Comparison of ENCODE assay signal across 8 mouse cellular contexts in the genomic region with DNA sequence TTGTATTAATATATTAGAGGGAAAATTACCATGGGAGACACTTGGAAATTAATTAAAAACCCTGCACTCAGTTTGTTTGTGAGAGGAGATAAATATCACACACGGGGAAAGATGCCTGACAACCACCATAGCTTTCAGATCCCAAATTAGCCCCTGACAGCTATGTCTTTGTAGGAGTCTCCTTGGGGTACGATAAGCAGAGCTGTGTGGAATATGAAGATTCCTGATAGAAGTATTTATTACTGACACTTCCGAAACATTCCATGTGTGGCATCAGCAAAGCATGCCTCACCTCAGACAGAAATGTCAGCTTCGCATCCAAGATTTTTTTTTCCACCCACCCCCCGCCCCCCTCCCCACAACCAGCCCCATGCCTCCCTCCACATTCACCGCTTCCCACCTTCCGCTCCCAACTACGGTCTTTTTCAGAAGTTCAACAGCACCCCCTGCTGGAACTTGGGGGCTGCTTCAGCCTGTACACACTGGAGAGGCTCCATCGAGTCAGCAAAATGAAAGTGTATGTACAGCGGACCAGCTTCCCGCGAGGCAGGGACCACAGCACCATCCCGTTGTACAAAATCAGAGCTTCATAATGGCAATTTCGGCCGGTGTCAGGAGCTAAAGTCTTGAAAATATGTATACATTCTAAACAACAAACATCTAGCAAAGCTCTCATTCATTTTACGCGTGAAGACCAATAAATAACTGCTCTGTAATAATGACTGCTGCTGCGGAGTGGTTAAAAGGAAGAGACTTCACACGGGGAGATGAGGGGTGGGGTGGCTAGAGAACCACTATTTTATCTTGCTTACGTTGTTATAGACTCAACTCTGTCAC.
DNase-seq lines count a peak whose midpoint lies in the region; ATAC-seq lines count a peak whose summit lies in the region.

No protein-coding gene starts in this region.

- ATAC-seq in forebrain, embryonic 14.5 days = peak; percentile 97
- peak; percentile 96 for ATAC-seq in neural tube, embryonic 15.5 days (ENCODE audit: low FRiP score)

- H3K27me3 ChIP-seq in forebrain, embryonic 14.5 days (replicated peaks; ENCODE audit: control insufficient read depth, insufficient read depth, low read length) = no peaks in the 10 kb centered on the region
- H3K27me3 ChIP-seq in neural tube, embryonic 15.5 days (replicated peaks) = no peaks in the 10 kb centered on the region

- H3K36me3 ChIP-seq in forebrain, embryonic 14.5 days (ENCODE audit: control insufficient read depth, insufficient read depth, low read length) = no peaks in the 10 kb centered on the region
- H3K36me3 ChIP-seq in neural tube, embryonic 15.5 days = no peaks in the 10 kb centered on the region

- no peak overlapping the region for H3K9ac ChIP-seq in forebrain, embryonic 14.5 days (ENCODE audit: low read length)
- peak overlapping the region; percentile 42 for H3K9ac ChIP-seq in neural tube, embryonic 15.5 days (replicated peaks)

- no peak overlapping the region for H3K27ac ChIP-seq in forebrain, embryonic 14.5 days (ENCODE audit: low read depth, low read length)
- peak overlapping the region; percentile 14 for H3K27ac ChIP-seq in neural tube, embryonic 15.5 days (replicated peaks)

- H3K4me1 ChIP-seq in forebrain, embryonic 14.5 days (ENCODE audit: control insufficient read depth, insufficient read depth, low read length) = no peaks in the 10 kb centered on the region
- H3K4me1 ChIP-seq in neural tube, embryonic 15.5 days = peaks cover 11% of the 10 kb centered on the region; the same call in 1 of the 2 replicates

- H3K4me2 ChIP-seq in forebrain, embryonic 14.5 days (ENCODE audit: low read length) = peak overlapping the region; percentile 34
- H3K4me2 ChIP-seq in neural tube, embryonic 15.5 days = peak overlapping the region; percentile 54

- no peaks in the 10 kb centered on the region for H3K9me3 ChIP-seq in forebrain, embryonic 14.5 days (replicated peaks; ENCODE audit: control insufficient read depth, low read length)
- H3K9me3 ChIP-seq in neural tube, embryonic 15.5 days (replicated peaks) = no peaks in the 10 kb centered on the region

- DNase-seq in ES-CJ7 (ENCODE audit: low read depth, low spot score) = peak; percentile 81
- peak; percentile 63 for DNase-seq in c-Kit-positive CD71-positive TER-119-negative erythroid progenitor cells, embryonic 14.5 days (ENCODE audit: low read depth)
- DNase-seq in forebrain, embryonic 14.5 days (ENCODE audit: low spot score) = peak; percentile 95
- DNase-seq in heart, postnatal 36 days = peak; percentile 38 to 47
- DNase-seq in layer of hippocampus, adult 18-20 months (ENCODE audit: low spot score in 2 of 2) = peak; percentile 83 to 94
- peak; percentile 41 to 61 for DNase-seq in lung, adult 18-20 months
- DNase-seq in testis, postnatal 10 days (ENCODE audit: low spot score) = peak; percentile 74

- H3K4me3 ChIP-seq in forebrain, embryonic 14.5 days (ENCODE audit: low read depth, low read length) = no peak overlapping the region
- peak overlapping the region; percentile 32 for H3K4me3 ChIP-seq in neural tube, embryonic 15.5 days (replicated peaks)

- WGBS in forebrain, embryonic 14.5 days = 21% methylated on average over 20 of the region's 20 CpGs
- WGBS in neural tube, embryonic 15.5 days = 14% methylated on average over 20 of the region's 20 CpGs

- intact Hi-C loops in heart, postnatal 36 days (cut with DNase I) = no loop called here

Comparison
In these comparisons a context has a peak if more than half of its experiments do, and no peak if none do; other contexts are left out.
1. DNase-seq: peak in every context shown above with its lines; median percentile 95 in forebrain, embryonic 14.5 days; 88 in layer of hippocampus, adult 18-20 months; 81 in ES-CJ7; 74 in testis, postnatal 10 days; 63 in c-Kit-positive CD71-positive TER-119-negative erythroid progenitor cells, embryonic 14.5 days; 51 in lung, adult 18-20 months; 42 in heart, postnatal 36 days.